In genomic region chr12:70083737-70084136, GRCm38 (mm10) we compare ENCODE assay signal across 31 mouse cellular contexts. TPM values are rescaled to one million over a fixed set of nuclear protein-coding genes. Genes with fewer than 3 reads are reported as not detected.
DNase-seq lines count a peak whose midpoint lies in the region; ATAC-seq and TF ChIP-seq lines count a peak whose summit lies in the region.
"Had no signal": no experiment of that assay in that cellular context is flagged by ENCODE, and none has a peak within 500 bp of the region (broad histone marks: within the 10 kb centered on the region; RNA-seq: fewer than 3 reads in every experiment).

No protein-coding gene starts in this region.

- peak; percentile 7; the same call in 1 of the 2 replicates for TF ChIP-seq CTCF in forebrain, postnatal 0 days (IDR thresholded peaks at IDR 0.05; ENCODE audit: low read depth)
- TF ChIP-seq CTCF in kidney, postnatal 0 days (IDR thresholded peaks at IDR 0.05; ENCODE audit: low read depth) = peak; percentile 21
- TF ChIP-seq CTCF in lung, embryonic 14.5 days (IDR thresholded peaks at IDR 0.05; ENCODE audit: low read depth) = peak; percentile 12; the same call in 1 of the 2 replicates
- peak; percentile 38 for TF ChIP-seq CTCF in stomach, postnatal 0 days (IDR thresholded peaks at IDR 0.05; ENCODE audit: low read depth)

- no peak overlapping the region for H3K9ac ChIP-seq in forebrain, postnatal 0 days
- no peak overlapping the region for H3K9ac ChIP-seq in forebrain, embryonic 13.5 days
- H3K9ac ChIP-seq in kidney, postnatal 0 days (ENCODE audit: low read depth, low read length) = no peak overlapping the region
- H3K9ac ChIP-seq in lung, embryonic 14.5 days = no peak overlapping the region
- no peak overlapping the region for H3K9ac ChIP-seq in stomach, postnatal 0 days (ENCODE audit: low read length)
- H3K9ac ChIP-seq: embryonic facial prominence, embryonic 13.5 days; hindbrain, embryonic 13.5 days; liver, embryonic 15.5 days; midbrain, embryonic 15.5 days; neural tube, embryonic 15.5 days had no signal

- H3K4me2 ChIP-seq in forebrain, postnatal 0 days (ENCODE audit: low read depth) = no peak overlapping the region
- H3K4me2 ChIP-seq in forebrain, embryonic 13.5 days = no peak overlapping the region
- no peak overlapping the region for H3K4me2 ChIP-seq in kidney, postnatal 0 days (ENCODE audit: low read length)
- no peak overlapping the region for H3K4me2 ChIP-seq in lung, embryonic 14.5 days
- H3K4me2 ChIP-seq in stomach, postnatal 0 days (replicated peaks; ENCODE audit: low read depth) = no peak overlapping the region
- H3K4me2 ChIP-seq: embryonic facial prominence, embryonic 13.5 days; heart, embryonic 11.5 days; hindbrain, embryonic 13.5 days; liver, embryonic 15.5 days; midbrain, embryonic 15.5 days; neural tube, embryonic 15.5 days had no signal

- no peaks in the 10 kb centered on the region for H3K4me1 ChIP-seq in forebrain, postnatal 0 days (ENCODE audit: insufficient read depth)
- no peaks in the 10 kb centered on the region for H3K4me1 ChIP-seq in forebrain, embryonic 13.5 days
- peaks cover 5% of the 10 kb centered on the region; the same call in 1 of the 2 replicates for H3K4me1 ChIP-seq in kidney, postnatal 0 days (replicated peaks; ENCODE audit: insufficient read depth, low read length)
- H3K4me1 ChIP-seq in lung, embryonic 14.5 days (ENCODE audit: insufficient read depth) = no peaks in the 10 kb centered on the region
- no peaks in the 10 kb centered on the region for H3K4me1 ChIP-seq in stomach, postnatal 0 days (replicated peaks; ENCODE audit: control insufficient read depth, insufficient read depth)
- H3K4me1 ChIP-seq: forebrain, embryonic 10.5 days; hindbrain, embryonic 13.5 days; midbrain, embryonic 15.5 days; neural tube, embryonic 15.5 days had no signal

- no peak for DNase-seq in forebrain, postnatal 0 days
- no peak for DNase-seq in kidney, postnatal 0 days (ENCODE audit: low spot score)
- DNase-seq in kidney, postnatal 25 days = no peak
- DNase-seq in lung, embryonic 14.5 days = no peak
- DNase-seq in lung, postnatal 10 days = no peak
- no peak for DNase-seq in stomach, postnatal 0 days (ENCODE audit: low spot score)
- DNase-seq in adrenal gland, postnatal 10 days = no peak
- DNase-seq: adrenal gland, postnatal 14 days; cerebellum, adult 11-12 months; cerebellum, adult 9-11 months; embryo, embryonic 11 days; gastrocnemius, postnatal 14 days; heart, adult 11 months; heart, postnatal 4 days; kidney, adult 2 months; layer of hippocampus, adult 9-11 months; left cerebral cortex, postnatal 4 days; lung, postnatal 14 days; retina, postnatal 1 day; right cerebral cortex, postnatal 14 days had no signal

- no peak for ATAC-seq in forebrain, postnatal 0 days
- ATAC-seq in forebrain, embryonic 13.5 days = no peak
- ATAC-seq in kidney, postnatal 0 days (replicated peaks; ENCODE audit: low FRiP score, low read depth) = no peak
- no peak for ATAC-seq in lung, embryonic 14.5 days (ENCODE audit: insufficient read depth)
- ATAC-seq in stomach, postnatal 0 days (ENCODE audit: low FRiP score, low TSS enrichment) = no peak
- ATAC-seq: activated CD4-positive, CD25-positive, alpha-beta regulatory T cell, adult 4 months; forebrain, embryonic 16.5 days; inflammation-experienced regulatory T-cells, adult 6 months; midbrain, embryonic 15.5 days had no signal

- no peak for TF ChIP-seq EP300 in stomach, postnatal 0 days (optimal IDR thresholded peaks at IDR 0.05)

- no peak overlapping the region for H3K4me3 ChIP-seq in forebrain, postnatal 0 days (ENCODE audit: low read depth, low read length)
- no peak overlapping the region for H3K4me3 ChIP-seq in forebrain, embryonic 13.5 days
- H3K4me3 ChIP-seq in kidney, postnatal 0 days (replicated peaks; ENCODE audit: low read depth, low read length) = no peak overlapping the region
- H3K4me3 ChIP-seq in lung, embryonic 14.5 days (ENCODE audit: low read depth, low read length) = no peak overlapping the region
- no peak overlapping the region for H3K4me3 ChIP-seq in stomach, postnatal 0 days (ENCODE audit: low read depth, low read length)
- H3K4me3 ChIP-seq: embryonic facial prominence, embryonic 13.5 days; forebrain, embryonic 10.5 days; hindbrain, embryonic 13.5 days; liver, embryonic 15.5 days; midbrain, embryonic 15.5 days; neural tube, embryonic 15.5 days had no signal

- peaks cover 6% of the 10 kb centered on the region; the same call in 1 of the 2 replicates for H3K36me3 ChIP-seq in forebrain, postnatal 0 days (ENCODE audit: insufficient read depth)
- no peaks in the 10 kb centered on the region for H3K36me3 ChIP-seq in forebrain, embryonic 13.5 days (ENCODE audit: poor library complexity, severe bottlenecking)
- no peaks in the 10 kb centered on the region for H3K36me3 ChIP-seq in kidney, postnatal 0 days (ENCODE audit: insufficient read depth, low read length)
- H3K36me3 ChIP-seq in lung, embryonic 14.5 days (ENCODE audit: insufficient read depth) = 0 out of 2 replicates have a peak, but pooled peaks cover 6% of the 10 kb centered on the region
- H3K36me3 ChIP-seq in stomach, postnatal 0 days (ENCODE audit: control insufficient read depth, insufficient read depth, low read length) = no peaks in the 10 kb centered on the region
- H3K36me3 ChIP-seq: liver, embryonic 15.5 days; midbrain, embryonic 15.5 days had no signal

- H3K27ac ChIP-seq in forebrain, postnatal 0 days (ENCODE audit: low read depth, low read length) = no peak overlapping the region
- no peak overlapping the region for H3K27ac ChIP-seq in forebrain, embryonic 13.5 days
- no peak overlapping the region for H3K27ac ChIP-seq in kidney, postnatal 0 days
- H3K27ac ChIP-seq in lung, embryonic 14.5 days (ENCODE audit: low read depth) = no peak overlapping the region
- H3K27ac ChIP-seq in stomach, postnatal 0 days (replicated peaks) = no peak overlapping the region
- H3K27ac ChIP-seq: embryonic facial prominence, embryonic 13.5 days; forebrain, embryonic 10.5 days; hindbrain, embryonic 13.5 days; liver, embryonic 15.5 days; midbrain, embryonic 15.5 days; neural tube, embryonic 15.5 days had no signal

- WGBS in forebrain, postnatal 0 days = 96% methylated on average over 4 of the region's 4 CpGs
- WGBS in forebrain, embryonic 13.5 days = 96% methylated on average over 4 of the region's 4 CpGs
- WGBS in kidney, postnatal 0 days = 93% methylated on average over 4 of the region's 4 CpGs
- WGBS in lung, embryonic 14.5 days = 84% methylated on average over 4 of the region's 4 CpGs
- WGBS in stomach, postnatal 0 days = 81% methylated on average over 4 of the region's 4 CpGs

- H3K27me3 ChIP-seq in forebrain, postnatal 0 days (ENCODE audit: insufficient read depth, low read length) = no peaks in the 10 kb centered on the region
- no peaks in the 10 kb centered on the region for H3K27me3 ChIP-seq in forebrain, embryonic 13.5 days
- H3K27me3 ChIP-seq in kidney, postnatal 0 days (ENCODE audit: insufficient read depth, low read length) = no peaks in the 10 kb centered on the region
- no peaks in the 10 kb centered on the region for H3K27me3 ChIP-seq in lung, embryonic 14.5 days (ENCODE audit: insufficient read depth, low read length)
- no peaks in the 10 kb centered on the region for H3K27me3 ChIP-seq in stomach, postnatal 0 days (ENCODE audit: control insufficient read depth, insufficient read depth, low read length)
- H3K27me3 ChIP-seq: embryonic facial prominence, embryonic 13.5 days; hindbrain, embryonic 13.5 days; liver, embryonic 15.5 days; midbrain, embryonic 15.5 days; neural tube, embryonic 15.5 days had no signal

- H3K9me3 ChIP-seq in forebrain, postnatal 0 days (ENCODE audit: low read length) = no peaks in the 10 kb centered on the region
- H3K9me3 ChIP-seq in forebrain, embryonic 13.5 days (replicated peaks) = no peaks in the 10 kb centered on the region
- H3K9me3 ChIP-seq in kidney, postnatal 0 days (replicated peaks; ENCODE audit: low read length) = no peaks in the 10 kb centered on the region
- no peaks in the 10 kb centered on the region for H3K9me3 ChIP-seq in lung, embryonic 14.5 days (ENCODE audit: low read depth, low read length)
- H3K9me3 ChIP-seq in stomach, postnatal 0 days (ENCODE audit: control insufficient read depth, low read length) = no peaks in the 10 kb centered on the region
- H3K9me3 ChIP-seq: embryonic facial prominence, embryonic 13.5 days; forebrain, embryonic 10.5 days; hindbrain, embryonic 13.5 days; liver, embryonic 15.5 days; midbrain, embryonic 15.5 days; neural tube, embryonic 15.5 days had no signal

RNA-seq across cellular contexts. Expression of gene Nin, which starts 29.8 kb away (rescaled TPM):
- total RNA-seq in forebrain, postnatal 0 days (2014; rRNA removed) = 28.4 and 36.9 TPM in 2 replicates
- 5.6 and 8.5 TPM in 2 replicates for polyA plus RNA-seq in forebrain, postnatal 0 days (2015; fragmentation: Nextera tagmentation; extraction: Ambion mirVana)
- 14.1 and 14.5 TPM in 2 replicates for polyA plus RNA-seq in forebrain, embryonic 13.5 days (2015; fragmentation: Nextera tagmentation; extraction: Ambion mirVana)
- 7.6 and 7.9 TPM in 2 replicates for polyA plus RNA-seq in kidney, postnatal 0 days (2015; fragmentation: Nextera tagmentation; extraction: Ambion mirVana)
- 20.8 and 25.1 TPM in 2 replicates for polyA plus RNA-seq in lung, embryonic 14.5 days (2014; fragmentation: Nextera tagmentation; extraction: Ambion mirVana)
- polyA plus RNA-seq in stomach, postnatal 0 days (2015; fragmentation: Nextera tagmentation; extraction: Ambion mirVana) = 2.8 and 3.6 TPM in 2 replicates
- 10 to 100 TPM; 29.5 to 38.3 TPM for total RNA-seq in adrenal gland, postnatal 10 days (2021)
